Mouse (Mus musculus) CH12.LX (cell line): Measurements from ENCODE around the gene Rnf213. TPM values are rescaled to one million over a fixed set of nuclear protein-coding genes. Genes with fewer than 3 reads are reported as not detected.

ENCODE experiments used
- DNase-seq: peaks from one replicate; pipeline ENCODE4 v3.0.0-alpha.2; 2013; ENCODE audit errors: extremely low read depth
- H3K27ac ChIP-seq: 2 replicates; pipeline ENCODE4 v1.5.1; 2012; ENCODE audit warnings: low read depth, mild to moderate bottlenecking, control low read depth, moderate library complexity; ENCODE audit not compliant: insufficient read depth
- H3K27me3 ChIP-seq: replicated peaks from 2 replicates; pipeline ENCODE3; 2012; ENCODE audit warnings: inconsistent platforms
- H3K36me3 ChIP-seq, 2 experiments: replicated peaks in 1 of 2; 2 replicates each; pipeline versions ENCODE3 to v1.6.1; 2012; ENCODE audit warnings: inconsistent platforms in 1 of 2, low read length in 1 of 2, mild to moderate bottlenecking in 1 of 2, mixed read lengths in 1 of 2, moderate library complexity in 1 of 2; ENCODE audit not compliant: control insufficient read depth in 1 of 2, insufficient read depth in 1 of 2
- H3K4me1 ChIP-seq, 2 experiments: 2 replicates each; pipeline ENCODE4 v1.6.1; 2012; ENCODE audit warnings: inconsistent platforms in 1 of 2, moderate library complexity in 1 of 2; ENCODE audit not compliant: insufficient read depth in 2 of 2, control insufficient read depth in 1 of 2
- H3K4me2 ChIP-seq: 2 replicates; pipeline ENCODE4 v1.6.1; 2012; ENCODE audit warnings: low read depth, mild to moderate bottlenecking, control low read depth; ENCODE audit not compliant: poor library complexity, insufficient read depth, severe bottlenecking
- H3K4me3 ChIP-seq, 3 experiments: fragments of 150-350 bp in 1 of 3; sonication (generic) in 1 of 3; replicated peaks in 1 of 3; 2 replicates each; pipeline versions ENCODE3 to v1.5.1; 2011 to 2012; ENCODE audit warnings: low read depth in 2 of 3, low read length in 2 of 3, mild to moderate bottlenecking in 2 of 3, moderate library complexity in 2 of 3, control low read depth in 1 of 3, improper control_type of control experiment in 1 of 3, inconsistent platforms in 1 of 3, mixed read lengths in 1 of 3; ENCODE audit not compliant: poor library complexity in 1 of 3
- H3K79me2 ChIP-seq: replicated peaks from 2 replicates; pipeline ENCODE4 v1.6.1; 2012; ENCODE audit warnings: mild to moderate bottlenecking, moderate library complexity; ENCODE audit not compliant: control insufficient read depth, poor library complexity, insufficient read depth, severe bottlenecking; ENCODE audit errors: extremely low read depth
- H3K9ac ChIP-seq: 2 replicates; pipeline ENCODE4 v1.6.1; 2012; ENCODE audit warnings: low read depth, mild to moderate bottlenecking, control low read depth, moderate library complexity; ENCODE audit not compliant: insufficient read depth
- H3K9me3 ChIP-seq: replicated peaks from 2 replicates; pipeline ENCODE3; 2012; ENCODE audit warnings: low read length, inconsistent platforms, mixed read lengths
- BHLHE40 ChIP-seq: IDR thresholded peaks from 2 replicates; pipeline ENCODE4 v1.6.1; 2011; ENCODE audit warnings: mild to moderate bottlenecking, low read depth, low read length, improper control_type of control experiment
- CHD1 ChIP-seq: IDR thresholded peaks from 2 replicates; pipeline ENCODE4 v1.6.1; 2012; ENCODE audit warnings: low read depth, low read length, improper control_type of control experiment, inconsistent platforms
- CTCF ChIP-seq, 2 experiments: IDR thresholded peaks in 1 of 2; conservative IDR thresholded peaks in 1 of 2; 2 replicates each; pipeline ENCODE4 v1.5.1; 2011 to 2012; ENCODE audit warnings: low read depth in 2 of 2, low read length in 2 of 2, improper control_type of control experiment in 1 of 2, inconsistent platforms in 1 of 2, mild to moderate bottlenecking in 1 of 2, moderate library complexity in 1 of 2
- ELF1 ChIP-seq: IDR thresholded peaks from 2 replicates; pipeline ENCODE4 v1.6.1; 2014; ENCODE audit warnings: low read depth, mild to moderate bottlenecking, inconsistent platforms, low read length, improper control_type of control experiment
- EP300 ChIP-seq: IDR thresholded peaks from 2 replicates; pipeline ENCODE4 v1.6.1; 2011; ENCODE audit warnings: low read length, improper control_type of control experiment
- ETS1 ChIP-seq: conservative IDR thresholded peaks from 2 replicates; pipeline ENCODE4 v1.6.1; 2012; ENCODE audit warnings: low read depth, mild to moderate bottlenecking, inconsistent platforms, low read length, improper control_type of control experiment, moderate library complexity
- HCFC1 ChIP-seq: IDR thresholded peaks from 2 replicates; pipeline ENCODE4 v1.6.1; 2012; ENCODE audit warnings: low read depth, mild to moderate bottlenecking, inconsistent platforms, low read length, improper control_type of control experiment
- JUN ChIP-seq: IDR thresholded peaks from 2 replicates; pipeline ENCODE4 v1.6.1; 2011; ENCODE audit warnings: low read depth, mild to moderate bottlenecking, low read length, improper control_type of control experiment, moderate library complexity; ENCODE audit not compliant: insufficient read depth
- MAFK ChIP-seq: IDR thresholded peaks from 2 replicates; pipeline ENCODE4 v1.6.1; 2011; ENCODE audit warnings: low read length, improper control_type of control experiment; ENCODE audit not compliant: insufficient replicate concordance
- MAX ChIP-seq: IDR thresholded peaks from 2 replicates; pipeline ENCODE4 v1.6.1; 2011; ENCODE audit warnings: low read length, improper control_type of control experiment
- MAZ ChIP-seq: IDR thresholded peaks from 2 replicates; pipeline ENCODE4 v1.6.1; 2012; ENCODE audit warnings: low read depth, mild to moderate bottlenecking, inconsistent platforms, low read length, improper control_type of control experiment, moderate library complexity
- MXI1 ChIP-seq: IDR thresholded peaks from 2 replicates; pipeline ENCODE4 v1.6.1; 2011; ENCODE audit warnings: mild to moderate bottlenecking, low read depth, low read length, improper control_type of control experiment
- MYC ChIP-seq: IDR thresholded peaks from 2 replicates; pipeline ENCODE4 v1.6.1; 2011; ENCODE audit warnings: low read depth, mild to moderate bottlenecking, improper control_type of control experiment, low read length
- NELFE ChIP-seq: IDR thresholded peaks from 2 replicates; pipeline ENCODE4 v1.6.1; 2011; ENCODE audit warnings: low read depth, low read length, improper control_type of control experiment
- NRF1 ChIP-seq: IDR thresholded peaks from 2 replicates; pipeline ENCODE4 v1.6.1; 2014; ENCODE audit warnings: low read depth, mild to moderate bottlenecking, inconsistent platforms, low read length, improper control_type of control experiment, moderate library complexity
- POLR2AphosphoS2 ChIP-seq: IDR thresholded peaks from 2 replicates; pipeline ENCODE4 v1.6.1; 2011; ENCODE audit warnings: low read depth, low read length, improper control_type of control experiment
- RCOR1 ChIP-seq: conservative IDR thresholded peaks from 2 replicates; pipeline ENCODE4 v1.6.1; 2012; ENCODE audit warnings: low read depth, mild to moderate bottlenecking, inconsistent platforms, low read length, improper control_type of control experiment
- SIN3A ChIP-seq: IDR thresholded peaks from 2 replicates; pipeline ENCODE4 v1.6.1; 2012; ENCODE audit warnings: low read length, improper control_type of control experiment, inconsistent platforms
- TBP ChIP-seq: conservative IDR thresholded peaks from 2 replicates; pipeline ENCODE4 v1.6.1; 2011; ENCODE audit warnings: low read depth, low read length, improper control_type of control experiment
- USF1 ChIP-seq: IDR thresholded peaks from 2 replicates; pipeline ENCODE4 v1.6.1; 2014; ENCODE audit warnings: low read depth, mild to moderate bottlenecking, inconsistent platforms, low read length, improper control_type of control experiment
- USF2 ChIP-seq: conservative IDR thresholded peaks from 2 replicates; pipeline ENCODE4 v1.6.1; 2011; ENCODE audit warnings: low read depth, low read length, improper control_type of control experiment
- ZC3H11A ChIP-seq: IDR thresholded peaks from 2 replicates; pipeline ENCODE4 v1.6.1; 2012; ENCODE audit warnings: low read depth, mild to moderate bottlenecking, inconsistent platforms, low read length, improper control_type of control experiment
- ZKSCAN1 ChIP-seq: IDR thresholded peaks from 2 replicates; pipeline ENCODE4 v1.6.1; 2012; ENCODE audit warnings: low read depth, inconsistent platforms, low read length, improper control_type of control experiment, borderline replicate concordance
- ZNF384 ChIP-seq: IDR thresholded peaks from 2 replicates; pipeline ENCODE4 v1.6.1; 2012; ENCODE audit warnings: low read depth, low read length, improper control_type of control experiment, inconsistent platforms
- dilution Hi-C: fragments of 300-500 bp; cut with MboI; formaldehyde crosslinking; loops from 2 replicates; pipeline ENCODE4 v1.14.3; 2020; ENCODE audit warnings: low sequenced_read_pairs; ENCODE audit not compliant: extremely low pct_unique_long_range_greater_than_20kb, extremely low pct_ligation_motif_present
- in situ Hi-C: fragments of 300-500 bp; cut with MboI; formaldehyde crosslinking; loops from 3 replicates; pipeline ENCODE4 v1.14.3; 2019; ENCODE audit warnings: low sequenced_read_pairs, low pct_ligation_motif_present, low pct_unique_long_range_greater_than_20kb, mixed read lengths
- polyA plus RNA-seq: library from polyadenylated mRNA; unstranded; fragments of >175 nt; gene quantifications from 2 replicates; pipeline ENCODE4 v1.2.1, GENCODE M21; 2012; ENCODE audit warnings: low read depth; ENCODE audit not compliant: insufficient read length
- total RNA-seq, 2 experiments: library from RNA; depleted of rRNA; stranded (reverse); fragments of 300-350 nt in 1 of 2; fragments of >200 nt in 1 of 2; gene quantifications; 2 replicates each; pipeline ENCODE4 v1.2.3; 2012 to 2014

The Rnf213 gene
- total and polyA plus RNA-seq, 3 experiments: 4.2 to 23.2 (median 11.2) TPM

- Histone ChIP-seq H3K27me3 (no peaks in the 10 kb centered on the region), H3K9ac (no peak overlapping the region), H3K36me3 (peaks cover 13 to 44% of the 10 kb centered on the region in 2 experiments), H3K9me3 (no peaks in the 10 kb centered on the region), H3K4me1 (peaks cover 12 to 15% of the 10 kb centered on the region in 2 experiments), H3K4me2 (no peak overlapping the region), H3K4me3 (no peak overlapping the region), H3K79me2 (no peaks in the 10 kb centered on the region), H3K27ac (no peak overlapping the region)
- no peak for TF ChIP-seq MAZ
- no peak for TF ChIP-seq JUN
- TF ChIP-seq RCOR1: no peak
- no peak for TF ChIP-seq USF1
- TF ChIP-seq MXI1: no peak
- no peak for TF ChIP-seq BHLHE40
- TF ChIP-seq CHD1: no peak
- no peak for TF ChIP-seq ELF1
- no peak for TF ChIP-seq ZNF384
- TF ChIP-seq ETS1: no peak
- TF ChIP-seq EP300: no peak
- in situ Hi-C loops: no loop called here
- dilution Hi-C loops: no loop called here
- DNase-seq: no peak
Measured at GRCm38 (mm10) chr11:119359089-119359488, 33.8 kb upstream of the Rnf213 start.

GRCm38 (mm10) chr11:119362769-119363533, 29.9 kb upstream of the Rnf213 start:
- no peak overlapping the region for H3K9ac ChIP-seq
- TF ChIP-seq ZNF384 (no peak), SIN3A (no peak), CTCF (conservative IDR thresholded peaks at IDR 0.05 in 1 of 2, IDR thresholded peaks at IDR 0.05 in 1 of 2; ENCODE audit: low read depth in 2 of 2, low read length in 2 of 2) (no peak), ZKSCAN1 (no peak), MYC (no peak), CHD1 (no peak), ZC3H11A (no peak), MAZ (no peak), ETS1 (no peak), MAFK (no peak), POLR2AphosphoS2 (no peak), TBP (no peak), NELFE (no peak), USF2 (no peak), JUN (no peak), EP300 (no peak), NRF1 (no peak), MAX (no peak), HCFC1 (no peak)
- in situ Hi-C loops: no loop called here
- no peak overlapping the region for H3K27ac ChIP-seq
- no peak overlapping the region for H3K4me2 ChIP-seq
- peaks cover 7% of the 10 kb centered on the region for H3K9me3 ChIP-seq
- H3K36me3 ChIP-seq: peaks cover 15 to 46% of the 10 kb centered on the region in 2 experiments
- no peak overlapping the region for H3K4me3 ChIP-seq
- no peaks in the 10 kb centered on the region for H3K79me2 ChIP-seq
- DNase-seq: no peak
- dilution Hi-C loops: no loop called here
- peaks cover 0 to 3% of the 10 kb centered on the region in 2 experiments; a peak in 3 of 4 replicates for H3K4me1 ChIP-seq
- no peaks in the 10 kb centered on the region for H3K27me3 ChIP-seq
